Mouse (Mus musculus) fibroblast of lung, adult 2 months (primary cell): ENCODE measurements around the gene 4921539E11Rik.

Experiments
- DNase-seq: peaks from one replicate; pipeline ENCODE4 v3.0.0-alpha.2; 2011; ENCODE audit warnings: low read depth

Gene 4921539E11Rik

GRCm38 (mm10) chr4:103232156-103232555 is 58.5 kb downstream of the 4921539E11Rik start:
- DNase-seq: no peak

- DNase-seq: no peak
Measured at GRCm38 (mm10) chr4:103222854-103223253, 67.8 kb downstream of the 4921539E11Rik start.

GRCm38 (mm10) chr4:103221789-103222188 is 68.9 kb downstream of the 4921539E11Rik start:
- no peak for DNase-seq

- DNase-seq: no peak
Measured at GRCm38 (mm10) chr4:103219011-103219410, 71.7 kb downstream of the 4921539E11Rik start.

GRCm38 (mm10) chr4:103216046-103216445 is 74.6 kb downstream of the 4921539E11Rik start:
- DNase-seq: no peak

- no peak for DNase-seq
Measured at GRCm38 (mm10) chr4:103214925-103215820, 75.5 kb downstream of the 4921539E11Rik start, which contains the start of gene Slc35d1. Gene Slc35d1, minus strand, starts transcription at chr4:103215164.

- no peak for DNase-seq
Measured at GRCm38 (mm10) chr4:103214498-103214924, 76.2 kb downstream of the 4921539E11Rik start.

GRCm38 (mm10) chr4:103213859-103214497 is 76.7 kb downstream of the 4921539E11Rik start:
- DNase-seq: no peak

- DNase-seq: no peak
Measured at GRCm38 (mm10) chr4:103208553-103208952, 82.1 kb downstream of the 4921539E11Rik start.

- DNase-seq: no peak
Measured at GRCm38 (mm10) chr4:103203646-103204045, 87.0 kb downstream of the 4921539E11Rik start.

GRCm38 (mm10) chr4:103200046-103200445 is 90.6 kb downstream of the 4921539E11Rik start:
- DNase-seq: no peak

- no peak for DNase-seq
Measured at GRCm38 (mm10) chr4:103199086-103199485, 91.6 kb downstream of the 4921539E11Rik start.

- DNase-seq: no peak
Measured at GRCm38 (mm10) chr4:103197401-103197800, 93.3 kb downstream of the 4921539E11Rik start.

- no peak for DNase-seq
Measured at GRCm38 (mm10) chr4:103192421-103192820, 98.2 kb downstream of the 4921539E11Rik start.

GRCm38 (mm10) chr4:103188786-103189640 is 101.7 kb downstream of the 4921539E11Rik start:
- DNase-seq: peak; percentile 70
